ENCODE assay signal across 28 mouse cellular contexts in the genomic region with DNA sequence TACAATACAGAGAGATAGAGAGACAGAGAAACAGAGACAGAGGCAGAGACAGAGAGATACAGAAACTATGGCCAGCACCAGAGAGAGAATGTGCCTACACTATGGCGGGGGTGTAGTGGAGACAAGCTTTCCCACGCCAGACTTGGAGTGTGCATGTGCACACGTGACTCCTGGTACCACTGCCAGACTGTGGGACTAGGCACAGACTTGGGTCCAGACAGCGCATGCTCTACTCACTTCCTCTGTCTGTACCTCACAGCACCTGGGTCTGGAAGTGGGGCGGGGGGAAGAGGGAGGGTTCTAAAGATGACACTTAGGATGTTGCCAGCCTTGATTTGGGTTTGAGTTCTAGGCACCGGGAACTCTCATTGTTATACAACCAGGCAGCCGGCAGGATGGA.
A peak's percentile ranks its signal among the peaks of the same experiment; 100 is the strongest.
DNase-seq lines count a peak whose midpoint lies in the region; ATAC-seq and TF ChIP-seq lines count a peak whose summit lies in the region.
"Had no signal": no experiment of that assay in that cellular context is flagged by ENCODE, and none has a peak within 500 bp of the region (broad histone marks: within the 10 kb centered on the region; RNA-seq: fewer than 3 reads in every experiment).

No protein-coding gene starts in this region.

- H3K27ac ChIP-seq in heart, adult 2 months = peak overlapping the region; percentile 72
- H3K27ac ChIP-seq in lung, embryonic 15.5 days = 0 out of 2 replicates have a peak overlapping the region, but pooled peaks have one; percentile 77
- H3K27ac ChIP-seq: embryonic facial prominence, embryonic 12.5 days; heart, embryonic 15.5 days; hindbrain, embryonic 10.5 days; hindbrain, embryonic 15.5 days; limb, embryonic 10.5 days; liver, embryonic 14.5 days; stomach, postnatal 0 days had no signal

- H3K4me2 ChIP-seq in lung, embryonic 15.5 days = no peak overlapping the region
- H3K4me2 ChIP-seq: embryonic facial prominence, embryonic 12.5 days; heart, embryonic 15.5 days; hindbrain, embryonic 15.5 days; limb, embryonic 15.5 days; midbrain, embryonic 11.5 days had no signal

- no peak for DNase-seq in heart, adult 2 months
- DNase-seq in heart, postnatal 14 days = no peak
- DNase-seq in lung, postnatal 10 days = no peak
- DNase-seq in layer of hippocampus, postnatal 25 days (ENCODE audit: extremely low spot score in 1 of 2, low spot score in 1 of 2) = no peak
- DNase-seq in adrenal gland, postnatal 10 days = no peak
- DNase-seq: adrenal gland, adult 8-10 months; cerebellum, adult 11-12 months; cerebellum, adult 9-11 months; embryo, embryonic 11 days; kidney, adult 2 months; lung, postnatal 14 days; right cerebral cortex, adult 18-20 months; spleen, adult 18-20 months; thymus, adult 2 months; thymus, postnatal 36 days had no signal

- ATAC-seq in lung, embryonic 15.5 days (ENCODE audit: borderline replicate concordance, extremely low read depth, low FRiP score, low TSS enrichment) = no peak
- peak; percentile 28 for ATAC-seq in inflammation-experienced regulatory T-cells, adult 6 months
- ATAC-seq: forebrain, embryonic 14.5 days; midbrain, embryonic 16.5 days had no signal

- intact Hi-C loops in heart, adult 2 months (cut with DNase I) = loop anchor here (2.0 to 5.0 kb wide), 3 partner anchors 34 to 185 kb away; no protein-coding TSS in a partner anchor
- intact Hi-C loops in heart, postnatal 14 days (cut with DNase I) = loop anchor here (2.0 to 5.0 kb wide), 2 partner anchors 56 to 185 kb away; no protein-coding TSS in a partner anchor

- H3K9me3 ChIP-seq in lung, embryonic 15.5 days = no peaks in the 10 kb centered on the region
- H3K9me3 ChIP-seq: embryonic facial prominence, embryonic 12.5 days; heart, embryonic 15.5 days; hindbrain, embryonic 10.5 days; hindbrain, embryonic 15.5 days; limb, embryonic 10.5 days; limb, embryonic 15.5 days had no signal

- H3K4me3 ChIP-seq in heart, adult 2 months = no peak overlapping the region
- H3K4me3 ChIP-seq in lung, embryonic 15.5 days = no peak overlapping the region
- H3K4me3 ChIP-seq: embryonic facial prominence, embryonic 12.5 days; heart, embryonic 15.5 days; hindbrain, embryonic 10.5 days; hindbrain, embryonic 15.5 days; limb, embryonic 10.5 days; limb, embryonic 15.5 days had no signal

- WGBS in heart, adult 2 months = 43% methylated on average over 7 of the region's 7 CpGs
- WGBS in lung, embryonic 15.5 days = 75% methylated on average over 7 of the region's 7 CpGs

- no peak for TF ChIP-seq POLR2A in heart, adult 2 months (IDR thresholded peaks at IDR 0.05; ENCODE audit: insufficient read depth, low read depth, low read length)

- no peaks in the 10 kb centered on the region for H3K79me2 ChIP-seq in heart, adult 2 months (replicated peaks; ENCODE audit: control insufficient read depth, insufficient read depth, low read length)

- peaks cover 16% of the 10 kb centered on the region for H3K4me1 ChIP-seq in heart, adult 2 months (ENCODE audit: control insufficient read depth, insufficient read depth, low read length)
- H3K4me1 ChIP-seq in lung, embryonic 15.5 days = peaks cover 30% of the 10 kb centered on the region
- H3K4me1 ChIP-seq: embryonic facial prominence, embryonic 12.5 days; hindbrain, embryonic 10.5 days; hindbrain, embryonic 15.5 days had no signal

- H3K27me3 ChIP-seq in heart, adult 2 months (ENCODE audit: control insufficient read depth, insufficient read depth, low read length) = no peaks in the 10 kb centered on the region
- no peaks in the 10 kb centered on the region for H3K27me3 ChIP-seq in lung, embryonic 15.5 days
- H3K27me3 ChIP-seq: embryonic facial prominence, embryonic 12.5 days; heart, embryonic 15.5 days; hindbrain, embryonic 15.5 days; limb, embryonic 15.5 days had no signal

- H3K36me3 ChIP-seq in heart, adult 2 months (ENCODE audit: control insufficient read depth, insufficient read depth, low read length) = no peaks in the 10 kb centered on the region
- H3K36me3 ChIP-seq in lung, embryonic 15.5 days = no peaks in the 10 kb centered on the region
- H3K36me3 ChIP-seq: embryonic facial prominence, embryonic 12.5 days; heart, embryonic 15.5 days; hindbrain, embryonic 10.5 days; hindbrain, embryonic 15.5 days; limb, embryonic 10.5 days; limb, embryonic 15.5 days had no signal

- TF ChIP-seq EP300 in heart, adult 2 months (IDR thresholded peaks at IDR 0.05; ENCODE audit: insufficient read depth, low read depth, low read length) = no peak

- no peak overlapping the region for H3K9ac ChIP-seq in heart, adult 2 months (ENCODE audit: low read depth, low read length)
- no peak overlapping the region for H3K9ac ChIP-seq in lung, embryonic 15.5 days
- H3K9ac ChIP-seq: embryonic facial prominence, embryonic 12.5 days; heart, embryonic 15.5 days; hindbrain, embryonic 15.5 days; limb, embryonic 15.5 days; liver, embryonic 14.5 days had no signal

- TF ChIP-seq CTCF in heart, adult 2 months (IDR thresholded peaks at IDR 0.05) = no peak
